Mouse (Mus musculus) neural tube, embryonic 12.5 days (tissue): ENCODE results near the gene Mbl1. TPM values are rescaled to one million over a fixed set of nuclear protein-coding genes. Genes with fewer than 3 reads are reported as not detected.

Experiments used
- polyA plus RNA-seq: library from polyadenylated mRNA; unstranded; fragments of >200 nt; fragmentation: Nextera tagmentation; extraction: Ambion mirVana; gene quantifications from 2 replicates; pipeline ENCODE4 v1.2.1, GENCODE M21; 2016

The Mbl1 gene
- polyA plus RNA-seq, 1 experiment from 2014 or later = not detected

Other genes starting within 250 kb of the Mbl1 start
- gene Tspan14, start 184.7 kb upstream of the Mbl1 start, polyA plus RNA-seq = 99.6 and 99.7 TPM in 2 replicates
- 56.4 and 59.2 TPM in 2 replicates for gene Fam213a, start 137.7 kb upstream of the Mbl1 start, polyA plus RNA-seq
- gene Dydc2, start 82.2 kb upstream of the Mbl1 start, polyA plus RNA-seq = 0.34 TPM in 1 of 2 replicates, not detected in the other
- gene Dydc1, start 78.5 kb upstream of the Mbl1 start, polyA plus RNA-seq = not detected in 2 replicates
- not detected in 2 replicates for gene Mat1a, start 46.4 kb upstream of the Mbl1 start, polyA plus RNA-seq
- gene Sftpa1, start 19.7 kb upstream of the Mbl1 start, polyA plus RNA-seq = not detected in 2 replicates
- gene Sftpd, start 33.7 kb downstream of the Mbl1 start, polyA plus RNA-seq = not detected in 2 replicates
- gene Gm2832, start 127.3 kb downstream of the Mbl1 start, polyA plus RNA-seq = 0.10 TPM in 1 of 2 replicates, not detected in the other
- gene Gm5798, start 197.2 kb downstream of the Mbl1 start, polyA plus RNA-seq = not detected in 2 replicates
- not detected in 2 replicates for gene Gm7945, start 234.9 kb downstream of the Mbl1 start, polyA plus RNA-seq